Mouse (Mus musculus): ENCODE measurements around the gene Wap. TPM values are rescaled to one million over a fixed set of nuclear protein-coding genes. Genes with fewer than 3 reads are reported as not detected.

Gene Wap
- not detected in 2 replicates for polyA plus RNA-seq (2015; fragmentation: Nextera tagmentation; extraction: Ambion mirVana)

DNA sequence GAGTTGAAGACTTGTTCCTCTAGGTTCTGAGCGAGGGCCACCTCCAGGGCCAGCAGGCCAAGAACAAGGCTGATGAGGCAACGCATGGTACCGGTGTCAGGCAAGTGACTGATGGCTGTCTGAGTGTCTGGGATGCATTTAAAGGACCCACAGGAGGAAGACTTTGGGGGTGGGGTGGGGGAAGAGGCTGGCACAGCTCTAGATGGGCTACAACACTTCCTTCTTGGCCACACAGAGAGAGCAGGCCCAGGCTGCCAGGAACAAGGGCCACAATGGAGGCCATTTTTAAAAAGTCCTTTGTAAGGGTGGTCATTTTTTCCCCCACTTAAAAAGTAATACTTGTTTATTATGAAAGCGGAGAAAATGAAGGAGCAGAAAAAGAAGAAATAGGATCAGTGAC, at the start of gene Wap:
Wap (minus strand) TSS at position 101 of the 400 bp plus-strand sequence.

DNA sequence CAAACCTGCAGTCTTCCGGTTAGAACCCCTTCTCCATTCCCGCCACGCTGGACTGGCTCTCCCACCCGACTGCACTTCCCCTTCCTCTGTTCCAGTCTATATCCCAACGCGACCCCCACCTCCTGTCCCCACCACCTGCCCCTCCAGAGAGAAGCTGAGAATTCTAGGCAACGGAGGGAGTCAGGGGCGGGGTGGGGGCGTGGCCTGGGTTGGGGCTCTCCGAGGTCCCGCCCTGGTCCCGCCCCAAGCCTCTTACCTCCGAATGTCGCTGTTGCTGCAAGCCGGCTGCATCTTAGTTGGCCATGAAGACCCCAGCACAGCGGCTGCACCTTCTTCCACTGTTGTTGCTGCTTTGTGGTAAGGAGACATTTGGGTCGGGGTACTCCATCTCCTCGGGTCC, 19.8 kb upstream of the Wap start, which contains the start of gene Ramp3:
Ramp3 (plus strand) TSS at position 251 of the 400 bp plus-strand sequence.

DNA sequence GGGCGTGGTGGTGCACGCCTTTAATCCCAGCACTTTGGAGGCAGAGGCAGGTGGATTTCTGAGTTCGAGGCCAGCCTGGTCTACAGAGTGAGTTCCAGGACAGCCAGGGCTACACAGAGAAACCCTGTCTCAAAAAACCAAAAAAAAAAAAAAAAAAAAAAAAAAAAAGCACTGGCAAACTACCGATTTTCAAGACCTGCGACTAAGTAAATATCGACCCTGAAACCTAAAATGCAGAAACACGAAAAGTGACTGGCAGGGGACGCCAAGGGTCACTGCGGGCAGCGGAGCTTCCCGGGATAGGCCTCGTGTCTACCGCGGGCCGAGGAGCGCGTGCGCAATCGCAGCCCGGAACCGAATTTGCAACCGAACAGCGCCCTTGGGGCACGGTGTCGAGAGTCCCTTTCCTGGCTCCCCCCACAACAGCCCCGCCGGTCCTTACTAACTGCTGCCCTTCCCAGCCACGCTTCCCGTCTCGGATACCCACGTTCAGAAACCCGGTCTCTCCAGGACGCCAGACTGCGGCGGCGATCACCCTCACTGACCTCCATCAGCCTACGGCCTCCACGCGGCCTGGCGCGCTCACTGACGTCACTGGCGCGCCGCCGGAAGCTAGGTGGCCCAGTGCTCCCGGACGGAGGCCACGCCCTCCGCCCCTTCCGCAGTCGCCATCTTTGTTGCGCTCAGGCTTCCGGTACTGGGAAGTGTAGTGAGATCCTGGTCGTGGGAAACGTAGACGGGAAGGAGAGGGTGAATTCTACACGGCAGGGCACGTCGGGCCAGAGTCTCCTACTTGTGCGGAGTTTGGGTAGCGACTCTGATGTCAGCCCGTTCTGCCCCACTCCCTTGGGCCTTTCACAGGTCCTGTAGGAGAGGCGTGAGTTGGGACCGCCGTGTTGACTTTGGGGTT, 12.7 kb downstream of the Wap start, which contains the start of gene Tbrg4:
Tbrg4 (minus strand) TSS at position 590 of the 910 bp plus-strand sequence.

DNA sequence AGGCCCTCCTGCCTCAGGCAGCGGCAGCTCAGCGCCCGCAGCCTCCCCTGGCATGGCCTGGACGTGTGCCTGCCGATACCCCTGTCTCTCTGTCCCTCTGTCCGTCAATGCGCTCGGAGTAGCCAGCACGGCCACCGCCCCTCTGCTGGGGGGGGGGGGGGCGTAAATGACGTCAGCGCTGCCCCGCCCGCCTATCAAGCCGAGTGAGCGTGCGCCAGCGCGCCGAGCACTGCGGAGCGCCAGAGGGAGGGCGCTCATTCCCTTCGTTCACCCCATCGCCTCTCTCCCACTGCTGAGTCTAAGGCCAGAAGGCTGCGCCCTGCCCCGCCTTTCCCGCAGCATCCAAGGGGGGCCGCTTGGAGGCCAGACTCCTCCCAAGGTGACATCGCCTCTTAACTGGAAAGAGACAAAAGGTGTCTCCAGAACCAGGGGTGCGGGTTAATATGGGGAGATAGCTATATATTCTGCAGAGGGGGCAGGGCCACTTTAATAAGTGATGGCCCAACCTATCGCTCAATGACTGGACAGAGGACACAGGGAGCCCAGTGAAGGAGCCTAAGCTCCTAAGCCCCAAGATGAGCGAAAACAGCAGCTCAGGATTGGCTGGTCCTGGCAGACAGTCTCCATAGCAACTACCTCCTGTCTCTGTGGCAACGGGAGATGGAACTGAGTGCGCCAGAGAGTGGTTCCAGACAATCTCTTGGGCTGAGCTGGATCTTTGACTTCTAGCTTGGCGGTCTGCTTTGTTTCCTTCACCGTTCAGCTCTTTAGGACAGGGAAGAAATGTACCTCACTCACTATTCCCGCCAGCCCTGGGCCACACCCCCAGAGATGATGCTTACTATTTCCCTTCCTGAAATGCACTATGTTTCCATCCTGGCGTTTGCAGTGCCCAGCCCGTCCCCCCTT, 32.7 kb downstream of the Wap start, which contains the start of gene Nacad:
Nacad (minus strand) TSS at position 563 of the 909 bp plus-strand sequence.

Other genes with a start within 250 kb of the Wap start
- gene Zmiz2, start 249.6 kb downstream of the Wap start, polyA plus RNA-seq (2015; fragmentation: Nextera tagmentation; extraction: Ambion mirVana): 5.5 and 6.1 TPM in 2 replicates
- gene Ppia, start 223.2 kb downstream of the Wap start, polyA plus RNA-seq (2015; fragmentation: Nextera tagmentation; extraction: Ambion mirVana): 4,730 and 5,487 TPM in 2 replicates
- 150 and 156 TPM in 2 replicates for gene H2afv, start 194.2 kb downstream of the Wap start, polyA plus RNA-seq (2015; fragmentation: Nextera tagmentation; extraction: Ambion mirVana)
- gene Purb, start 162.7 kb downstream of the Wap start, polyA plus RNA-seq (2015; fragmentation: Nextera tagmentation; extraction: Ambion mirVana): 21.8 and 26.4 TPM in 2 replicates
- 4.6 and 7.8 TPM in 2 replicates for gene Myo1g, start 117.7 kb downstream of the Wap start, polyA plus RNA-seq (2015; fragmentation: Nextera tagmentation; extraction: Ambion mirVana)
- gene Ccm2, start 91.8 kb downstream of the Wap start, polyA plus RNA-seq (2015; fragmentation: Nextera tagmentation; extraction: Ambion mirVana): 78.9 and 79.6 TPM in 2 replicates
- 37.1 and 43.1 TPM in 2 replicates for gene Nacad, start 32.6 kb downstream of the Wap start, polyA plus RNA-seq (2015; fragmentation: Nextera tagmentation; extraction: Ambion mirVana)
- gene Tbrg4, start 12.6 kb downstream of the Wap start, polyA plus RNA-seq (2015; fragmentation: Nextera tagmentation; extraction: Ambion mirVana): 20.3 and 22.5 TPM in 2 replicates
- gene Ramp3, start 19.9 kb upstream of the Wap start, polyA plus RNA-seq (2015; fragmentation: Nextera tagmentation; extraction: Ambion mirVana): 1.9 and 2.0 TPM in 2 replicates
- not detected in 2 replicates for gene Gm11983, start 199.0 kb upstream of the Wap start, polyA plus RNA-seq (2015; fragmentation: Nextera tagmentation; extraction: Ambion mirVana)

Data from urinary bladder, postnatal 0 days (tissue).